Mouse (Mus musculus) hindbrain, postnatal 0 days (tissue): Measurements from ENCODE around the gene Olfr572. TPM values are rescaled to one million over a fixed set of nuclear protein-coding genes. Genes with fewer than 3 reads are reported as not detected.

Experiments
- ATAC-seq: fragments of 200-750 bp; cut with Nextera tagmentation; 2 replicates; pipeline ENCODE4 v1.8.0; 2017; ENCODE audit warnings: mild to moderate bottlenecking, moderate TSS enrichment, moderate library complexity
- DNase-seq: peaks from one replicate; pipeline ENCODE4 v3.0.0-alpha.2; 2015; ENCODE audit warnings: low spot score
- H3K27ac ChIP-seq: fragments of 300-500 bp; sonication (generic); 2 replicates; pipeline ENCODE4 v1.5.1; 2014; ENCODE audit warnings: mild to moderate bottlenecking
- H3K27me3 ChIP-seq: fragments of 300-500 bp; sonication (generic); 2 replicates; pipeline ENCODE4 v1.6.1; 2014; ENCODE audit warnings: low read length, mixed read lengths; ENCODE audit not compliant: insufficient read depth
- H3K36me3 ChIP-seq: fragments of 300-500 bp; sonication (generic); 2 replicates; pipeline ENCODE4 v1.6.1; 2014; ENCODE audit warnings: low read length, mixed read lengths; ENCODE audit not compliant: insufficient read depth
- H3K4me1 ChIP-seq: fragments of 300-500 bp; sonication (generic); 2 replicates; pipeline ENCODE4 v1.6.1; 2014; ENCODE audit warnings: antibody characterized with exemption, low read length, mixed read lengths; ENCODE audit not compliant: insufficient read depth
- H3K4me2 ChIP-seq: fragments of 300-500 bp; sonication (generic); 2 replicates; pipeline ENCODE4 v1.6.1; 2014; ENCODE audit warnings: low read depth, mild to moderate bottlenecking, low read length, moderate library complexity, mixed read lengths
- H3K4me3 ChIP-seq: fragments of 300-500 bp; sonication (generic); 2 replicates; pipeline ENCODE4 v1.5.1; 2014; ENCODE audit warnings: low read length
- H3K9ac ChIP-seq: fragments of 300-500 bp; sonication (generic); replicated peaks from 2 replicates; pipeline ENCODE4 v1.6.1; 2014; ENCODE audit warnings: mild to moderate bottlenecking, low read length, moderate library complexity, mixed read lengths
- H3K9me3 ChIP-seq: fragments of 300-500 bp; sonication (generic); 2 replicates; pipeline ENCODE4 v1.6.1; 2016; ENCODE audit warnings: low read length, mixed read lengths
- CTCF ChIP-seq: IDR thresholded peaks from 2 replicates; pipeline ENCODE4 v1.5.1; 2016; ENCODE audit warnings: antibody characterized with exemption, control low read depth, low read depth
- WGBS: fragments of 180-500 bp; shearing (Covaris S2); extraction: QIAGEN DNeasy Blood & Tissue Kit; methylation state at CpG from one replicate; pipeline ENCODE4 v1.1.7; 2014; 5-methylcytosine and 5-hydroxymethylcytosine counted together
- polyA plus RNA-seq: library from polyadenylated mRNA; unstranded; fragments of >200 nt; fragmentation: Nextera tagmentation; extraction: Ambion mirVana; gene quantifications from 2 replicates; pipeline ENCODE4 v1.2.1, GENCODE M21; 2015
- total RNA-seq: library from RNA; depleted of rRNA; stranded (reverse); fragments of >200 nt; gene quantifications from 2 replicates; pipeline ENCODE4 v1.2.3, GENCODE M21; 2014

Gene Olfr572
- total and polyA plus RNA-seq, 2 experiments from 2014 or later = not detected

DNA sequence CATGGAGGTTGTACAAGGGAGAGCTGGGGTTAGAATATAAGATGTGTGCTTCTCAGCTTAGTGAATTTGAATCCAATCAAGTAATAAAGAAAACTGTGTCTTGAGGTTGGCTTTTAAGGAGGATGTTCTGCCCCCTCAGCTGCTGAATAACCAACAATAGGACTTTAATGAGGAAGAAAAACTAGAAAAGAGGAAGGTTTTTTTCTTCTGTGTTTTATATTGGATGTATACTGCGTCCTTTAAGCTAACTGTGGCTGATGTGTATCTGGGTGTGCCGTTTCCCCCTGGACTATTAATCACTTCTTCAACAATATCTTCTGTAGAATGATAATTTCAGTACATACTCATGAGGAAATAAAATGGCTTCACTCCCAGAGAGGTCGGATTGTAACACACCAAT is 2.9 kb downstream of the Olfr572 start:
- H3K4me3 ChIP-seq = no peak overlapping the region
- H3K36me3 ChIP-seq = no peaks in the 10 kb centered on the region
- no peak overlapping the region for H3K27ac ChIP-seq
- no peaks in the 10 kb centered on the region for H3K4me1 ChIP-seq
- no peak for ATAC-seq
- no peak overlapping the region for H3K9ac ChIP-seq
- TF ChIP-seq CTCF = no peak
- no peaks in the 10 kb centered on the region for H3K9me3 ChIP-seq
- H3K4me2 ChIP-seq = no peak overlapping the region
- no peak for DNase-seq
- no peaks in the 10 kb centered on the region for H3K27me3 ChIP-seq
- WGBS = 72% methylated on average over 3 of the region's 3 CpGs

DNA sequence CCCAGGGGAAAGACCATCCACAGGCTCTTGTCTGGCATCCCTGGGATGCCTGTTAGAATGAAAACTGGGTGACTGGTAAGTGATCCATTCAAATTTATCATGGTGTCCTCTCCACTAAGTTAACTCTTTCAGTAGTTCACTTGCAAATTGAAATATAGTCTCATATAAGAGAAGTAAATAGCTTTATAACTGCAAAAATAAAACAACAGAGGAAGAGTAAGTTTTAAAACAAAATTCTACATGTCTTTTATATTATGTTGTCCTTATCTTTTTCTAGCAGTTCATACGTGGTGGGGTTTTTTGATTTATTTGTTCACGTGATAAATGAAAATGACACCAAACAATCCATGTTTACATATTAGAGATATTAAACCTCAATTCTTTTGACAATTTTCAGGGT is 18.3 kb downstream of the Olfr572 start, which contains the start of gene Olfr573-ps1:
Gene Olfr573-ps1, minus strand, starts transcription at position 101 of the 400 bp plus-strand sequence.
- no peaks in the 10 kb centered on the region for H3K9me3 ChIP-seq
- no peak within 1 kb of the TSS for H3K27ac ChIP-seq
- no peaks in the 10 kb centered on the region for H3K27me3 ChIP-seq
- WGBS = 90% methylated on average over 2 of the region's 2 CpGs
- no peak for ATAC-seq
- no peak within 1 kb of the TSS for H3K4me3 ChIP-seq
- no peaks in the 10 kb centered on the region for H3K4me1 ChIP-seq
- no peak within 1 kb of the TSS for H3K9ac ChIP-seq
- no peak within 1 kb of the TSS for H3K4me2 ChIP-seq
- H3K36me3 ChIP-seq = no peaks in the 10 kb centered on the region
- TF ChIP-seq CTCF = no peak
- DNase-seq = no peak

DNA sequence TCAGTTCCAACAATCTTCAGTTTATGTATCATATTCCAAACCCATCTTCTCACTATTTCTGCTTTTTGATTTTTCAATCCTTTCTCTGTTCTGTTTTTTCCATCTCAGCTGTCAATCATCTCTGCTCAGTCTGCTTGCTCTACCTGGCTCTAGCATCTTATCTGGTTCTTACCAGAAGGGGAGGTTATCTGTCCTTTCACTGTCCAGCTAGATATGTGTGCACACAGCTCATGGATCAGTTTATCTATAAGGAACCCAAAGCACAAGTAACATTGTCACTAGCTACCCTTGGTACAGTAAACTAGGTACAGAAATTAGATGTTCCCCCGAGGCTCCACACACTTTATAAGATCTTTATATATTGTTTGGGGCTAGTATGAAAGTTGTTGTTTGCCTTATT is 19.2 kb downstream of the Olfr572 start:
- 86% methylated on average over 1 of the region's 1 CpGs for WGBS
- ATAC-seq (no peak), DNase-seq (no peak)
- Histone ChIP-seq H3K36me3 (no peaks in the 10 kb centered on the region), H3K9ac (no peak overlapping the region), H3K4me1 (no peaks in the 10 kb centered on the region), H3K4me2 (no peak overlapping the region), H3K9me3 (no peaks in the 10 kb centered on the region), H3K4me3 (no peak overlapping the region), H3K27me3 (no peaks in the 10 kb centered on the region), H3K27ac (no peak overlapping the region)
- TF ChIP-seq CTCF = no peak

DNA sequence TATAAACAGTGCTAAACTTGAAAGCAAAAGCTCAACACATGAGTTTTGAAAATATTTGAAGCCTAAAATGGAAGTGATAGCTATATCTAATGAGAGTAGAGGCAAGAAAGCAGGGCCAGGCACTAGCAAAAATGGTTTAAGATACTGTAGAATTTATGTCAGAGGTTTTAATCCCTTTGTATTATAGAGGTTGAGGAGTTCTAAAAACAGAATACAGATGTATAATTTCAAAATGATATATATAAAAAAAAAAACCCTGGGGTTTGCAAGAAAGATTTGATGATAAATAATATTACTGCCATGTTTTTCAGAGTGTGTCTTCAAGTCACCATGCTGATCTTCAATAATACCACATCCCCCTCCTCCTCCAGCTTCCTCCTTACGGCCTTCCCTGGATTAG is 24.0 kb downstream of the Olfr572 start, which contains the start of gene Olfr574:
Gene Olfr574, plus strand, starts transcription at position 301 of the 400 bp plus-strand sequence.
- no peak for ATAC-seq

DNA sequence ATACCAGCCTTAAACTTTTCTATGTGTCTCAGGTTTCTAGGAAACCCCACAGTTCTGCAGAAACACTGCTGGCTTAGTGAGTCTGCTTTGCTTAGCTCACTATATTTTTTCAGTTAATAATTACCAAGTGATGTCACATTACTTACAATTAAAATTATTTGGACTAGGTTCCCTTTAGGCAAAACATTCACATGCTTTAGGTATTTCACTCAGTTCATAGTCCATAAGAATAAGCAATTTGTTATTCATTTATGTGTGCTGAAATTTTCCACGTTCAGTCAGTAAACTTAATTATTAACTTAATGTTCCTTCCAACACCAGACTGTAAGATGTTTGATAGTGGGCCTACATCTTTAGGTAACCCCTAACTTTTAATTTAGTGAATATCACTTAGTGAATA is 26.5 kb downstream of the Olfr572 start:
- Histone ChIP-seq H3K4me1 (no peaks in the 10 kb centered on the region), H3K9ac (no peak overlapping the region), H3K36me3 (no peaks in the 10 kb centered on the region), H3K9me3 (no peaks in the 10 kb centered on the region), H3K27me3 (no peaks in the 10 kb centered on the region), H3K4me2 (no peak overlapping the region), H3K27ac (no peak overlapping the region), H3K4me3 (no peak overlapping the region)
- TF ChIP-seq CTCF = no peak
- ATAC-seq = no peak
- 75% methylated on average over 1 of the region's 1 CpGs for WGBS
- DNase-seq = no peak

More for the DNA sequence above, 24.0 kb downstream of the Olfr572 start, which contains the start of gene Olfr574:
- Histone ChIP-seq H3K27ac (no peak within 1 kb of the TSS), H3K9me3 (no peaks in the 10 kb centered on the region), H3K4me2 (no peak within 1 kb of the TSS), H3K36me3 (no peaks in the 10 kb centered on the region), H3K4me3 (no peak within 1 kb of the TSS), H3K4me1 (no peaks in the 10 kb centered on the region), H3K27me3 (no peaks in the 10 kb centered on the region), H3K9ac (no peak within 1 kb of the TSS)
- DNase-seq = no peak
- no peak for TF ChIP-seq CTCF
- 86% methylated on average over 1 of the region's 1 CpGs for WGBS

DNA sequence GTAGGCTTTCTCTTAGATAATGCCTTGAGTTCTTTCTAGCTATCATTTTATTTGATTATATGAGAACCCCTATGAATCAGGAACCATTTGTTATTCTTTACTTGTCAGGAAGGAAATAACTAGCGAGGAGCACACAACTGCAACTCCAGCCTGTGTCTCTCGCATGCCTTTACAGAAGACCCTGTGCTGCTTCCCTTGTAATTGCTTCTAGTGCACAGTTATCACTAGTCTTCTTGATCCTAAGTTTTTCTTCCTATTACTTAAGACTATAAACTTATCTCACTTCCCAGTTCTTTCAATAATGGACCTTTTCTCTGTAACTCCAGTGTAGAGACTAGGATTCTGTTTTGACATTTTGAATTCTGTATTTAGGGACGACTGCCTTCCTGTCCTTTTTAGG is 33.9 kb downstream of the Olfr572 start:
- no peak for TF ChIP-seq CTCF

DNA sequence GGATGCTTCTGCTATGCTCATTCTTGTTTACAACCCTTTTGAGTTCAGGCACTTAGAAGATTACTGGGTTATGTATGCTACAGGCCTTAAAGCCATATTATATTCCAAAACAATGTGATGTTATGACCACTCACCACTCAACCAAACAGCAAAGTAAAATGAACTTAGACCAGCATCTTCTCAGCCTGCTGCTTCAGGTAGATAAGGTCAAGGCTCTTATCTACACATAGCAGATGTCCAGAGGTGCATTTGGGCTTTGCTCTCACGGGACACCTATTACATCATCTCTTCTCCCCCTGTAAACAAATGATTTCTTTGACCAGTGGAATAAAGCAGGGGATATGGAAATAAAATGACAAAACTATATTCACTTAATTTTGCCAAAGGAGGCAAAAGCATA is 34.4 kb downstream of the Olfr572 start, which contains the start of gene Olfr575:
Gene Olfr575, minus strand, starts transcription at position 183 of the 400 bp plus-strand sequence.
- Histone ChIP-seq H3K4me3 (no peak within 1 kb of the TSS), H3K4me1 (no peaks in the 10 kb centered on the region), H3K9me3 (no peaks in the 10 kb centered on the region), H3K36me3 (no peaks in the 10 kb centered on the region), H3K4me2 (no peak within 1 kb of the TSS), H3K9ac (no peak within 1 kb of the TSS), H3K27me3 (no peaks in the 10 kb centered on the region), H3K27ac (no peak within 1 kb of the TSS)
- no peak for TF ChIP-seq CTCF
- DNase-seq = no peak
- 71% methylated on average over 1 of the region's 1 CpGs for WGBS
- no peak for ATAC-seq

More for the DNA sequence above, 33.9 kb downstream of the Olfr572 start:
- DNase-seq (no peak), ATAC-seq (no peak)
- Histone ChIP-seq H3K9ac (no peak overlapping the region), H3K36me3 (no peaks in the 10 kb centered on the region), H3K4me1 (no peaks in the 10 kb centered on the region), H3K4me3 (no peak overlapping the region), H3K4me2 (no peak overlapping the region), H3K27ac (no peak overlapping the region), H3K9me3 (no peaks in the 10 kb centered on the region), H3K27me3 (no peaks in the 10 kb centered on the region)
- 83% methylated on average over 3 of the region's 3 CpGs for WGBS
